ENCODE assay signal across 21 mouse cellular contexts in the genomic region with DNA sequence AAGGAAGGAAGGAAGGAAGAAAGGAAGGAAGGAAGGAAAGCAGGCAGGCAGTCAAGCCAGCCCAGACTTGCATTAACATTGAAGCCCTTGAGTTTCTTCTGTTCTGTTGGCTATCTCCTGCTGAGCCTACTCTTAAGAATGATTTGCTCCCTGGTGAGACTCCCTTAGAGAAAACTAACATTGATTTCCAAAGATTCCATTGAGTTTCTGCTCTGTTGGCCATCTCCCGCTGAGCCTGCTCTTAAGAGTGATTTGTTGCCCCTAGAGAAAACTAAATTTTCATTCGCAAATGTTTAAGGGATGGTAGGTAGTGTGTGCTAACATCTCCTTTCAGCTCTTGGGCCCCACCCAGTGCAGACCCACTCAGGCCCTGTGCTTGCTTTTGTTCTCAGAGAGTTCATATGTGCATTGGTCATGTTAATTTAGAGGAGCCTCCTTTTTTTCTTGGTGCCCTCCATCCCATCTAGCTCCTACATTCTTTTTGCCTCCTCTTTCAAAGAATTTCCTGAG. TPM values are rescaled to one million over a fixed set of nuclear protein-coding genes. Genes with fewer than 3 reads are reported as not detected.
DNase-seq lines count a peak whose midpoint lies in the region; TF ChIP-seq lines count a peak whose summit lies in the region.
"Had no signal": no experiment of that assay in that cellular context is flagged by ENCODE, and none has a peak within 500 bp of the region (broad histone marks: within the 10 kb centered on the region; RNA-seq: fewer than 3 reads in every experiment).

No protein-coding gene starts in this region.

- no peak for TF ChIP-seq CTCF in embryonic fibroblast, embryonic 13.5 days (IDR thresholded peaks at IDR 0.05; ENCODE audit: borderline replicate concordance, insufficient read depth, low read length)

- no peak overlapping the region for H3K4me3 ChIP-seq in ES-E14 (ENCODE audit: insufficient read depth in 1 of 2, low read depth in 1 of 2, low read length in 2 of 2, poor library complexity in 1 of 2, severe bottlenecking in 1 of 2)
- H3K4me3 ChIP-seq in embryonic fibroblast, embryonic 13.5 days (ENCODE audit: insufficient read depth, low read length): no peak overlapping the region
- H3K4me3 ChIP-seq: embryonic facial prominence, embryonic 13.5 days; embryonic facial prominence, embryonic 15.5 days; forebrain, embryonic 13.5 days; forebrain, embryonic 15.5 days had no signal

- H3K4me1 ChIP-seq in ES-E14 (ENCODE audit: control insufficient read depth in 2 of 2, insufficient read depth in 2 of 2, low read length in 2 of 2, poor library complexity in 1 of 2): peaks cover 0 to 10% of the 10 kb centered on the region in 2 experiments; a peak in 3 of 4 replicates
- H3K4me1 ChIP-seq in embryonic fibroblast, embryonic 13.5 days (ENCODE audit: control insufficient read depth, insufficient read depth, low read length): no peaks in the 10 kb centered on the region

- in situ Hi-C loops in ES-E14 (cut with MboI; ENCODE audit: low sequenced_read_pairs in 2 of 2, unreplicated experiment in 2 of 2): no loop called here

- H3K36me3 ChIP-seq in ES-E14 (ENCODE audit: control insufficient read depth, insufficient read depth, low read length, poor library complexity, severe bottlenecking): peaks cover 3% of the 10 kb centered on the region

- H3K27ac ChIP-seq in ES-E14 (ENCODE audit: insufficient read depth, low read depth, low read length, poor library complexity, severe bottlenecking): no peak overlapping the region
- H3K27ac ChIP-seq in embryonic fibroblast, embryonic 13.5 days (ENCODE audit: insufficient read depth, low read length): peak overlapping the region; percentile 3; the same call in 1 of the 2 replicates
- H3K27ac ChIP-seq: embryonic facial prominence, embryonic 13.5 days; embryonic facial prominence, embryonic 15.5 days; forebrain, embryonic 13.5 days; forebrain, embryonic 15.5 days had no signal

- peak; percentile 98 for DNase-seq in ES-CJ7 (ENCODE audit: low read depth, low spot score)
- peak; percentile 81 for DNase-seq in ES-E14 (ENCODE audit: low read depth, low spot score)
- peak; percentile 61 for DNase-seq in WW6 (ENCODE audit: low read depth, low spot score)
- DNase-seq in kidney, postnatal 14 days: no peak
- no peak for DNase-seq in ovary, postnatal 36 days (ENCODE audit: low spot score)
- no peak for DNase-seq in layer of hippocampus, adult 9-11 months
- DNase-seq: adrenal gland, postnatal 10 days; adrenal gland, postnatal 25 days; cerebellum, adult 11 months; cerebellum, adult 18-20 months; cerebellum, adult 8-10 months; cerebellum, adult 9-11 months; cerebellum, postnatal 14 days; cerebellum, postnatal 36 days; embryo, embryonic 11 days; forebrain, postnatal 0 days had no signal

- TF ChIP-seq POLR2A in embryonic fibroblast, embryonic 13.5 days (IDR thresholded peaks at IDR 0.05; ENCODE audit: low read depth, low read length): no peak

- no peak overlapping the region for H3K9ac ChIP-seq in ES-E14 (ENCODE audit: insufficient read depth, low read depth, low read length, poor library complexity, severe bottlenecking)
- H3K9ac ChIP-seq: embryonic facial prominence, embryonic 13.5 days; embryonic facial prominence, embryonic 15.5 days; forebrain, embryonic 13.5 days; forebrain, embryonic 15.5 days; forebrain, postnatal 0 days had no signal

- no peaks in the 10 kb centered on the region for H3K9me3 ChIP-seq in ES-E14 (ENCODE audit: control insufficient read depth, insufficient read depth, low read depth, low read length)
- H3K9me3 ChIP-seq: embryonic facial prominence, embryonic 13.5 days; embryonic facial prominence, embryonic 15.5 days; forebrain, embryonic 13.5 days; forebrain, embryonic 15.5 days had no signal

TF ChIP-seq in ES-E14, 5 proteins besides CTCF, POLR2A, EP300 and RAD21:
- TF ChIP-seq HCFC1 (IDR thresholded peaks at IDR 0.05; ENCODE audit: borderline replicate concordance, insufficient read depth, low read length): no peak
- TF ChIP-seq MAFK (IDR thresholded peaks at IDR 0.05; ENCODE audit: insufficient read depth, low read depth, low read length): no peak
- no peak for TF ChIP-seq ZC3H11A (IDR thresholded peaks at IDR 0.05; ENCODE audit: borderline replicate concordance, low read depth, low read length)
- no peak for TF ChIP-seq CHD2 (IDR thresholded peaks at IDR 0.05; ENCODE audit: low read depth, low read length)
- TF ChIP-seq ZNF384 (IDR thresholded peaks at IDR 0.05; ENCODE audit: low read depth, low read length): no peak

RNA-seq across cellular contexts. Expression of gene Slc25a4, which starts 2.9 kb away (rescaled TPM):
- 168 and 284 TPM in 2 replicates for total RNA-seq in ES-E14 (2012; rRNA removed)
- polyA plus RNA-seq in embryonic fibroblast, embryonic 13.5 days (2011; ENCODE audit: insufficient read length, low read depth, missing spikeins): 302 and 337 TPM in 2 replicates

Comparison
In these comparisons a context has a peak if more than half of its experiments do, and no peak if none do; other contexts are left out.
1. DNase-seq: peak in ES-CJ7 (single experiment), ES-E14 (single experiment) and WW6 (single experiment); none in kidney, postnatal 14 days (single experiment), ovary, postnatal 36 days (single experiment) and layer of hippocampus, adult 9-11 months (single experiment).